ENCODE assay signal across 8 mouse cellular contexts in the genomic region with DNA sequence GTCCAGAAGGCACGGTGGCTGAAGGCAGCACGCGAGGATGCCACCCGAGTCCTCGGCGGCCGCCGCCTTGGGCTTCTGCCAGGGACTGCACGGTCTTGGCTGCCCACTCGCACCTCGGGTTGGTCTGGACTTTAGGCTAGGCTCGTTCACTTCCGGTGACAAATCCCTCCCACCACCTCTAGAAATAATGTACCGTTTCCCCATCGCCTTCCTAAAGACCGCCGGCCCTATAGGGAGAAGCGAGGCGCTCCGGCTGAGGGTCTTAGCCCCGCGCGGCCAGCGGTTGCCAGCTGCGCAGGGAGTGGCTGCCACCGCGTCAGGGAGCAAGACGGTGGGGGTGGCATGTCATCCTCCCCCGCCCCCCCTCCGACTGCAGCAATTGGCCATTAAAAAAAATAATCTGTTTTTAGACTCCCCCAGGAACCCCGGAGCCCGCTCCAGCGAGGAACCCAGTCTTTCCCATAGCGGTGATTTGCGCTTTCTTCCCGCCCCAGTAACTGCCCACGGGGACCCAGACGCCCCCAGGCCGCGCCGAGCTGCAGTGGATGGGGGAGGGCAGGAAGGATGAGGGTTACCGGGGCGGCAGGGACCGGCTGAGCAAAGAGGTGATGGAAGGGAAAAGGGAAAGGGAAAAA. TPM values are rescaled to one million over a fixed set of nuclear protein-coding genes. Genes with fewer than 3 reads are reported as not detected.
DNase-seq lines count a peak whose midpoint lies in the region; ATAC-seq and TF ChIP-seq lines count a peak whose summit lies in the region.

No protein-coding gene starts in this region.

- H3K9ac ChIP-seq in embryonic facial prominence, embryonic 14.5 days (ENCODE audit: low read depth, low read length), result peak overlapping the region; percentile 81
- peak overlapping the region; percentile 92 for H3K9ac ChIP-seq in heart, adult 2 months (ENCODE audit: low read depth, low read length)
- peak overlapping the region; percentile 81 for H3K9ac ChIP-seq in limb, embryonic 14.5 days (ENCODE audit: low read depth, low read length, severe bottlenecking)
- peak overlapping the region; percentile 89 for H3K9ac ChIP-seq in midbrain, embryonic 15.5 days

- H3K36me3 ChIP-seq in embryonic facial prominence, embryonic 14.5 days (ENCODE audit: control insufficient read depth, insufficient read depth, low read length), result peaks cover 17% of the 10 kb centered on the region
- H3K36me3 ChIP-seq in heart, adult 2 months (ENCODE audit: control insufficient read depth, insufficient read depth, low read length), result peaks cover 7% of the 10 kb centered on the region
- H3K36me3 ChIP-seq in limb, embryonic 14.5 days (ENCODE audit: control insufficient read depth, insufficient read depth, low read length), result no peaks in the 10 kb centered on the region; the same call in 1 of the 2 replicates
- no peaks in the 10 kb centered on the region for H3K36me3 ChIP-seq in midbrain, embryonic 15.5 days (replicated peaks)
- no peaks in the 10 kb centered on the region for H3K36me3 ChIP-seq in spleen, adult 2 months (ENCODE audit: control insufficient read depth, insufficient read depth, low read length)

- H3K79me2 ChIP-seq in heart, adult 2 months (replicated peaks; ENCODE audit: control insufficient read depth, insufficient read depth, low read length), result no peaks in the 10 kb centered on the region

- WGBS in embryonic facial prominence, embryonic 14.5 days, result under 1% methylated on average over 36 of the region's 44 CpGs
- under 1% methylated on average over 43 of the region's 44 CpGs for WGBS in heart, adult 2 months
- WGBS in limb, embryonic 14.5 days, result under 1% methylated on average over 39 of the region's 44 CpGs
- under 1% methylated on average over 44 of the region's 44 CpGs for WGBS in midbrain, embryonic 15.5 days
- WGBS in spleen, adult 2 months, result under 1% methylated on average over 44 of the region's 44 CpGs

- H3K4me2 ChIP-seq in embryonic facial prominence, embryonic 14.5 days (ENCODE audit: low read depth, low read length), result peak overlapping the region; percentile 88
- peak overlapping the region; percentile 64 for H3K4me2 ChIP-seq in limb, embryonic 14.5 days (replicated peaks; ENCODE audit: low read depth, low read length, severe bottlenecking)
- H3K4me2 ChIP-seq in midbrain, embryonic 15.5 days, result peak overlapping the region; percentile 88

- DNase-seq in 3134 (ENCODE audit: extremely low read depth, insufficient read length, low spot score), result peak; percentile 92
- DNase-seq in adrenal gland, postnatal 4 days (ENCODE audit: low spot score in 2 of 2), result peak; percentile 48 to 67
- peak; percentile 87 for DNase-seq in embryonic facial prominence, embryonic 14.5 days (ENCODE audit: low spot score)
- peak; percentile 83 to 85 for DNase-seq in heart, adult 2 months
- peak; percentile 78 to 88 for DNase-seq in kidney, adult 8-10 months
- DNase-seq in limb, embryonic 14.5 days (ENCODE audit: low spot score), result peak; percentile 72
- DNase-seq in spleen, adult 2 months (ENCODE audit: low read depth in 1 of 2, low spot score in 2 of 2), result peak; percentile 15 to 50

- TF ChIP-seq EP300 in heart, adult 2 months (IDR thresholded peaks at IDR 0.05; ENCODE audit: insufficient read depth, low read depth, low read length), result no peak

- peaks cover 19% of the 10 kb centered on the region for H3K4me1 ChIP-seq in embryonic facial prominence, embryonic 14.5 days (ENCODE audit: control insufficient read depth, insufficient read depth, low read length)
- H3K4me1 ChIP-seq in heart, adult 2 months (ENCODE audit: control insufficient read depth, insufficient read depth, low read length), result peaks cover 9% of the 10 kb centered on the region
- peaks cover 22% of the 10 kb centered on the region for H3K4me1 ChIP-seq in limb, embryonic 14.5 days (ENCODE audit: control insufficient read depth, insufficient read depth, low read length)
- H3K4me1 ChIP-seq in midbrain, embryonic 15.5 days, result peaks cover 45% of the 10 kb centered on the region
- H3K4me1 ChIP-seq in spleen, adult 2 months (ENCODE audit: control insufficient read depth, insufficient read depth, insufficient read length), result peaks cover 10% of the 10 kb centered on the region

- H3K9me3 ChIP-seq in embryonic facial prominence, embryonic 14.5 days (ENCODE audit: control insufficient read depth, low read length), result no peaks in the 10 kb centered on the region
- no peaks in the 10 kb centered on the region for H3K9me3 ChIP-seq in limb, embryonic 14.5 days (ENCODE audit: control insufficient read depth, low read length)
- H3K9me3 ChIP-seq in midbrain, embryonic 15.5 days, result no peaks in the 10 kb centered on the region

- ATAC-seq in embryonic facial prominence, embryonic 14.5 days (ENCODE audit: low read depth), result peak; percentile 47
- ATAC-seq in limb, embryonic 14.5 days (ENCODE audit: low FRiP score, low read depth), result peak; percentile 28
- ATAC-seq in midbrain, embryonic 15.5 days (replicated peaks), result peak; percentile 65

- H3K27me3 ChIP-seq in embryonic facial prominence, embryonic 14.5 days (replicated peaks; ENCODE audit: control insufficient read depth, insufficient read depth, low read length), result no peaks in the 10 kb centered on the region
- no peaks in the 10 kb centered on the region for H3K27me3 ChIP-seq in heart, adult 2 months (ENCODE audit: control insufficient read depth, insufficient read depth, low read length)
- H3K27me3 ChIP-seq in limb, embryonic 14.5 days (ENCODE audit: control insufficient read depth, insufficient read depth, low read length), result no peaks in the 10 kb centered on the region
- no peaks in the 10 kb centered on the region for H3K27me3 ChIP-seq in midbrain, embryonic 15.5 days (replicated peaks)
- H3K27me3 ChIP-seq in spleen, adult 2 months (ENCODE audit: control insufficient read depth, insufficient read depth, low read length), result no peaks in the 10 kb centered on the region

- H3K4me3 ChIP-seq in embryonic facial prominence, embryonic 14.5 days (ENCODE audit: low read depth, low read length), result peak overlapping the region; percentile 95
- H3K4me3 ChIP-seq in heart, adult 2 months, result peak overlapping the region; percentile 77
- H3K4me3 ChIP-seq in limb, embryonic 14.5 days (replicated peaks; ENCODE audit: low read length), result peak overlapping the region; percentile 91
- peak overlapping the region; percentile 67 for H3K4me3 ChIP-seq in midbrain, embryonic 15.5 days
- peak overlapping the region; percentile 79 for H3K4me3 ChIP-seq in spleen, adult 2 months (ENCODE audit: extremely low read depth, insufficient read depth, insufficient read length)

- TF ChIP-seq POLR2A in heart, adult 2 months (IDR thresholded peaks at IDR 0.05; ENCODE audit: insufficient read depth, low read depth, low read length), result 0 out of 2 replicates have a peak, but pooled peaks have one; percentile 58
- peak; percentile 47; the same call in 1 of the 2 replicates for TF ChIP-seq POLR2A in limb, embryonic 14.5 days (IDR thresholded peaks at IDR 0.05; ENCODE audit: borderline replicate concordance, extremely low read depth, insufficient read depth, insufficient read length)
- no peak for TF ChIP-seq POLR2A in spleen, adult 2 months (IDR thresholded peaks at IDR 0.05; ENCODE audit: low read depth, low read length)

- intact Hi-C loops in heart, adult 2 months (cut with DNase I), result loop anchor here (1.0 kb wide), 2 partner anchors 34 to 107 kb away; a partner anchor contains a TSS

- peak overlapping the region; percentile 99 for H3K27ac ChIP-seq in embryonic facial prominence, embryonic 14.5 days (replicated peaks; ENCODE audit: low read depth, low read length)
- H3K27ac ChIP-seq in heart, adult 2 months, result peak overlapping the region; percentile 96
- peak overlapping the region; percentile 98 for H3K27ac ChIP-seq in limb, embryonic 14.5 days (replicated peaks; ENCODE audit: low read depth, low read length)
- H3K27ac ChIP-seq in midbrain, embryonic 15.5 days, result peak overlapping the region; percentile 98
- peak overlapping the region; percentile 87 for H3K27ac ChIP-seq in spleen, adult 2 months (ENCODE audit: insufficient read depth, low read length)

- TF ChIP-seq CTCF in heart, adult 2 months (IDR thresholded peaks at IDR 0.05), result no peak
- no peak for TF ChIP-seq CTCF in spleen, adult 2 months (IDR thresholded peaks at IDR 0.05; ENCODE audit: extremely low read depth, insufficient read depth, insufficient read length, insufficient replicate concordance)

RNA-seq across cellular contexts. Expression of a gene that starts 0.9 kb away (rescaled TPM):
- 10 to 100 TPM; 26.1 to 27.4 TPM for total RNA-seq in adrenal gland, postnatal 4 days (2021)
- polyA plus RNA-seq in embryonic facial prominence, embryonic 14.5 days (2014; fragmentation: Nextera tagmentation; extraction: Ambion mirVana), result 55.0 and 63.3 TPM in 2 replicates
- total RNA-seq in heart, adult 2 months (2021), result 10 to 100 TPM; 16.3 TPM
- polyA plus RNA-seq in heart, adult 2 months (2012; rRNA removed), result 12.7 and 13.3 TPM in 2 replicates
- 27.8 and 28.9 TPM in 2 replicates for polyA plus RNA-seq in limb, embryonic 14.5 days (2012; rRNA removed)
- polyA plus RNA-seq in limb, embryonic 14.5 days (2014; fragmentation: Nextera tagmentation; extraction: Ambion mirVana), result 63.3 and 66.5 TPM in 2 replicates
- 61.6 and 68.5 TPM in 2 replicates for polyA plus RNA-seq in midbrain, embryonic 15.5 days (2015; fragmentation: Nextera tagmentation; extraction: Ambion mirVana)
- 17.2 and 21.3 TPM in 2 replicates for polyA plus RNA-seq in spleen, adult 2 months (2012; rRNA removed)

RNA-seq across cellular contexts. Expression of a gene that starts 20.7 kb away (rescaled TPM):
- total RNA-seq in adrenal gland, postnatal 4 days (2021), result not detected
- not detected in 2 replicates for polyA plus RNA-seq in embryonic facial prominence, embryonic 14.5 days (2014; fragmentation: Nextera tagmentation; extraction: Ambion mirVana)
- total RNA-seq in heart, adult 2 months (2021), result not detected
- polyA plus RNA-seq in heart, adult 2 months (2012; rRNA removed), result not detected in 2 replicates
- not detected in 2 replicates for polyA plus RNA-seq in limb, embryonic 14.5 days (2012; rRNA removed)
- polyA plus RNA-seq in limb, embryonic 14.5 days (2014; fragmentation: Nextera tagmentation; extraction: Ambion mirVana), result 0.07 TPM in 1 of 2 replicates, not detected in the other
- polyA plus RNA-seq in midbrain, embryonic 15.5 days (2015; fragmentation: Nextera tagmentation; extraction: Ambion mirVana), result not detected in 2 replicates
- polyA plus RNA-seq in spleen, adult 2 months (2012; rRNA removed), result not detected in 2 replicates

RNA-seq across cellular contexts. Expression of a gene that starts 31.3 kb away (rescaled TPM):
- total RNA-seq in adrenal gland, postnatal 4 days (2021), result 10 to 100 TPM; 21.6 to 24.8 TPM
- polyA plus RNA-seq in embryonic facial prominence, embryonic 14.5 days (2014; fragmentation: Nextera tagmentation; extraction: Ambion mirVana), result 5.3 and 5.7 TPM in 2 replicates
- 10 to 100 TPM; 12.3 to 15.7 TPM for total RNA-seq in heart, adult 2 months (2021)
- 7.4 and 9.6 TPM in 2 replicates for polyA plus RNA-seq in heart, adult 2 months (2012; rRNA removed)
- polyA plus RNA-seq in limb, embryonic 14.5 days (2012; rRNA removed), result 17.2 and 17.7 TPM in 2 replicates
- polyA plus RNA-seq in limb, embryonic 14.5 days (2014; fragmentation: Nextera tagmentation; extraction: Ambion mirVana), result 5.4 and 8.2 TPM in 2 replicates
- 10.5 and 12.8 TPM in 2 replicates for polyA plus RNA-seq in midbrain, embryonic 15.5 days (2015; fragmentation: Nextera tagmentation; extraction: Ambion mirVana)
- polyA plus RNA-seq in spleen, adult 2 months (2012; rRNA removed), result 14.4 and 14.5 TPM in 2 replicates

Comparison
In these comparisons a context has a peak if more than half of its experiments do, and no peak if none do; other contexts are left out.
1. Peak in every context shown above with its lines: DNase-seq, ATAC-seq, H3K4me3 ChIP-seq and H3K27ac ChIP-seq.
2. DNase-seq: peak in every context shown above with its lines; median percentile 92 in 3134; 87 in embryonic facial prominence, embryonic 14.5 days; 84 in heart, adult 2 months; 83 in kidney, adult 8-10 months; 72 in limb, embryonic 14.5 days; 58 in adrenal gland, postnatal 4 days; 32 in spleen, adult 2 months.